Comparison of ENCODE assay signal across 18 mouse cellular contexts in the genomic region with DNA sequence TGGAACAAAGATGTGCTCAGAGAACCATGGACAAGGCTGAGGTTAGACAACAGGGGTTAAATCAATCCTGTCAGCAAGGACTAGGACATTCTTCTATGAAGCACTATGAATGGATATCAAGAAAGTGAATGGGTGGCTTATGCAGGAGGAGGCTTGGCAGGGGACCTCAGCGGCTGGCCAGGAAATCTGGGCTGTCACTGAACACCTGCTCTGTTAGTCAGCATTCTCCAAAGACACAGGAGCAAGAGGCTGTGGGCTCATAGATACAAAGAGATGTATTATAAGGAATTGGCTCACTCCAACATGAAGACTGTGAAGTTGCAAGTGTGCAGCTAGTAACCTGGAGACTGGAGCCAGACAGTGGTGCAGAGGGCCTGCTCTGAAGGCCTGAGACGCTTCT.
A peak's percentile ranks its signal among the peaks of the same experiment; 100 is the strongest.
DNase-seq lines count a peak whose midpoint lies in the region; ATAC-seq and TF ChIP-seq lines count a peak whose summit lies in the region.
"Had no signal": no experiment of that assay in that cellular context is flagged by ENCODE, and none has a peak within 500 bp of the region (broad histone marks: within the 10 kb centered on the region; RNA-seq: fewer than 3 reads in every experiment).

No protein-coding gene starts in this region.

- 0 out of 2 replicates have a peak, but pooled peaks cover 3% of the 10 kb centered on the region for H3K4me1 ChIP-seq in hindbrain, postnatal 0 days (ENCODE audit: insufficient read depth, low read length)
- H3K4me1 ChIP-seq in hindbrain, embryonic 13.5 days (replicated peaks) = no peaks in the 10 kb centered on the region
- H3K4me1 ChIP-seq: embryonic facial prominence, embryonic 12.5 days; kidney, embryonic 15.5 days; limb, embryonic 15.5 days; midbrain, embryonic 10.5 days; neural tube, embryonic 15.5 days had no signal

- no peak overlapping the region for H3K4me3 ChIP-seq in hindbrain, postnatal 0 days (ENCODE audit: low read length)
- H3K4me3 ChIP-seq in hindbrain, embryonic 13.5 days = no peak overlapping the region
- H3K4me3 ChIP-seq: embryonic facial prominence, embryonic 12.5 days; kidney, embryonic 15.5 days; left cerebral cortex, adult 2 months; limb, embryonic 15.5 days; midbrain, embryonic 10.5 days; neural tube, embryonic 15.5 days had no signal

- H3K9me3 ChIP-seq in hindbrain, postnatal 0 days (ENCODE audit: low read length) = 0 out of 2 replicates have a peak, but pooled peaks cover 5% of the 10 kb centered on the region
- no peaks in the 10 kb centered on the region for H3K9me3 ChIP-seq in hindbrain, embryonic 13.5 days
- H3K9me3 ChIP-seq: kidney, embryonic 15.5 days; limb, embryonic 15.5 days; midbrain, embryonic 10.5 days had no signal

- no peak overlapping the region for H3K4me2 ChIP-seq in hindbrain, postnatal 0 days (ENCODE audit: low read depth, low read length)
- no peak overlapping the region for H3K4me2 ChIP-seq in hindbrain, embryonic 13.5 days
- H3K4me2 ChIP-seq: embryonic facial prominence, embryonic 12.5 days; kidney, embryonic 15.5 days; limb, embryonic 15.5 days; neural tube, embryonic 15.5 days had no signal

- H3K9ac ChIP-seq in hindbrain, postnatal 0 days (replicated peaks; ENCODE audit: low read length) = no peak overlapping the region
- H3K9ac ChIP-seq in hindbrain, embryonic 13.5 days = no peak overlapping the region
- H3K9ac ChIP-seq: embryonic facial prominence, embryonic 12.5 days; kidney, embryonic 15.5 days; limb, embryonic 15.5 days; liver, postnatal 0 days; neural tube, embryonic 15.5 days had no signal

- peak; percentile 40; the same call in 1 of the 2 replicates for ATAC-seq in hindbrain, postnatal 0 days
- no peak for ATAC-seq in hindbrain, embryonic 13.5 days (ENCODE audit: low FRiP score)
- ATAC-seq: liver, postnatal 0 days had no signal

- no peak for TF ChIP-seq CTCF in hindbrain, postnatal 0 days (IDR thresholded peaks at IDR 0.05; ENCODE audit: low read depth)

- DNase-seq in cerebellum, adult 18-20 months = peak; percentile 39 to 50
- no peak for DNase-seq in cerebellum, adult 11 months
- peak; percentile 12 for DNase-seq in hindbrain, postnatal 0 days (ENCODE audit: low spot score)
- peak; percentile 45 for DNase-seq in cerebellum, adult 9-10 months
- peak; percentile 41 to 56 for DNase-seq in layer of hippocampus, postnatal 10 days (ENCODE audit: low spot score in 2 of 2)
- no peak for DNase-seq in kidney, postnatal 10 days
- no peak for DNase-seq in lung, postnatal 25 days (ENCODE audit: low spot score)
- DNase-seq: liver, postnatal 0 days; lung, postnatal 36 days; retina, postnatal 1 day; thymus, postnatal 36 days had no signal

- no peak overlapping the region for H3K27ac ChIP-seq in hindbrain, postnatal 0 days
- H3K27ac ChIP-seq in hindbrain, embryonic 13.5 days = no peak overlapping the region
- H3K27ac ChIP-seq: embryonic facial prominence, embryonic 12.5 days; kidney, embryonic 15.5 days; limb, embryonic 15.5 days; midbrain, embryonic 10.5 days; neural tube, embryonic 15.5 days had no signal

- no peaks in the 10 kb centered on the region for H3K36me3 ChIP-seq in hindbrain, postnatal 0 days (ENCODE audit: insufficient read depth, low read length)
- no peaks in the 10 kb centered on the region for H3K36me3 ChIP-seq in hindbrain, embryonic 13.5 days
- H3K36me3 ChIP-seq: embryonic facial prominence, embryonic 12.5 days; kidney, embryonic 15.5 days; limb, embryonic 15.5 days; neural tube, embryonic 15.5 days had no signal

- H3K27me3 ChIP-seq in hindbrain, postnatal 0 days (ENCODE audit: insufficient read depth, low read length) = no peaks in the 10 kb centered on the region
- no peaks in the 10 kb centered on the region for H3K27me3 ChIP-seq in hindbrain, embryonic 13.5 days
- H3K27me3 ChIP-seq: embryonic facial prominence, embryonic 12.5 days; kidney, embryonic 15.5 days; limb, embryonic 15.5 days; neural tube, embryonic 15.5 days had no signal

- 63% methylated on average over 2 of the region's 2 CpGs for WGBS in hindbrain, postnatal 0 days
- 79% methylated on average over 2 of the region's 2 CpGs for WGBS in hindbrain, embryonic 13.5 days

Comparison
In these comparisons a context has a peak if more than half of its experiments do, and no peak if none do; other contexts are left out.
1. DNase-seq: peak in cerebellum, adult 18-20 months (2 of 2), hindbrain, postnatal 0 days (single experiment), cerebellum, adult 9-10 months (single experiment) and layer of hippocampus, postnatal 10 days (2 of 2); none in cerebellum, adult 11 months (single experiment), kidney, postnatal 10 days (single experiment) and lung, postnatal 25 days (single experiment).